Mouse (Mus musculus): Measurements from ENCODE around the gene Ccdc103. TPM values are rescaled to one million over a fixed set of nuclear protein-coding genes. Genes with fewer than 3 reads are reported as not detected.
A peak's percentile ranks its signal among the peaks of the same experiment; 100 is the strongest.

Ccdc103 gene
- polyA plus RNA-seq, 1 experiment from 2014 or later, result 1.00 TPM

DNA sequence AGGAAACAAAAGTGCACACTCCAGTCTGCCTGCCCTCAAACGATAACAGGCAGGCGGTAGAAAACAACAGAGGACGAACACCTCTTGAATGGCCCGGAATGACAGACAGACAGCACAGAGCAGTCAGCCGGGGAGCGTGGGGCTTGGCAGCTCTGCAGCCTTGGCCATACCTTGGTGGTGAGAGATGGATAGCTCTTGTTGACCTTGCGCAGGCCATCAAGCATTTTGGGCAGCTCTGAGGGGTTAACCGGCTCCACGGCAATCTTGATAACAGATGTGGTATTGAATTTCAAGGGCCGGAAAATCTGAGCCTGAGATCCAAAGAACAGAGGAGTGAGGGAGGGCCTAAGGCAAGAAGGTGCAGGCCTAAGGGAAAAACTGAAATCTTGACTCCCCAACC lies 35.1 kb upstream of the Ccdc103 start:
- Histone ChIP-seq H3K4me2 (ENCODE audit: low read depth, low read length) (no peak overlapping the region), H3K9ac (replicated peaks; ENCODE audit: low read length) (no peak overlapping the region), H3K27me3 (ENCODE audit: control insufficient read depth, insufficient read depth, low read length) (no peaks in the 10 kb centered on the region), H3K4me3 (ENCODE audit: low read depth, low read length) (no peak overlapping the region), H3K27ac (replicated peaks; ENCODE audit: low read depth, low read length) (no peak overlapping the region), H3K9me3 (replicated peaks; ENCODE audit: control insufficient read depth, low read length) (no peaks in the 10 kb centered on the region), H3K4me1 (ENCODE audit: control insufficient read depth, insufficient read depth, low read length) (no peaks in the 10 kb centered on the region), H3K36me3 (replicated peaks; ENCODE audit: control insufficient read depth, insufficient read depth, low read depth, low read length) (peaks cover 32% of the 10 kb centered on the region)
- DNase-seq (ENCODE audit: low spot score) (no peak), ATAC-seq (replicated peaks; ENCODE audit: insufficient number of reproducible peaks, low FRiP score, low TSS enrichment, low read depth) (no peak)
- 70% methylated on average over 10 of the region's 10 CpGs for WGBS

DNA sequence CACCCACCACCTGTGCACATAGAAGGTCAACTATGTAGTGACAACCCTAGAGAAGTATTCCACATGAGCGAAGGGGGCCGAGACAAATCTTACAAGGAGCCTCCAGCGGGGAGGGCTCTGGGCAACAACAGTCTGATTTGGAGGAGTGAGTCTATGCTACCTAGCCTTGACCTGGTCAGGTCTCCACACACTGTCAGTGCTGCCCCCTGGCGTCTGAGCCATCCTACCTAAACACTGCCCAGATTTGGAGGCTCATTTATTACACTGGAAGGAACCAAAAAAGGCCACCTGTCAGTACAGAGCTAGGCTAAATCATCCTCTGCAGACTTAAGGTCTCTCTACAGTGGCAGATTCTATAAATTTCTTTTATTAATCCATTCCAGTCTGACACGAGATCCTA lies 29.1 kb upstream of the Ccdc103 start:
- Histone ChIP-seq H3K27ac (replicated peaks; ENCODE audit: low read depth, low read length) (no peak overlapping the region), H3K36me3 (replicated peaks; ENCODE audit: control insufficient read depth, insufficient read depth, low read depth, low read length) (peaks cover 11% of the 10 kb centered on the region), H3K9me3 (replicated peaks; ENCODE audit: control insufficient read depth, low read length) (no peaks in the 10 kb centered on the region), H3K4me2 (ENCODE audit: low read depth, low read length) (no peak overlapping the region), H3K4me1 (ENCODE audit: control insufficient read depth, insufficient read depth, low read length) (no peaks in the 10 kb centered on the region), H3K4me3 (ENCODE audit: low read depth, low read length) (no peak overlapping the region), H3K9ac (replicated peaks; ENCODE audit: low read length) (no peak overlapping the region), H3K27me3 (ENCODE audit: control insufficient read depth, insufficient read depth, low read length) (no peaks in the 10 kb centered on the region)
- DNase-seq (ENCODE audit: low spot score) (peak; percentile 60), ATAC-seq (replicated peaks; ENCODE audit: insufficient number of reproducible peaks, low FRiP score, low TSS enrichment, low read depth) (0 out of 2 replicates have a peak, but pooled peaks have one; percentile 56)
- WGBS, result 70% methylated on average over 5 of the region's 5 CpGs

- Histone ChIP-seq H3K9ac (replicated peaks; ENCODE audit: low read length) (no peak overlapping the region), H3K4me3 (ENCODE audit: low read depth, low read length) (no peak overlapping the region), H3K4me2 (ENCODE audit: low read depth, low read length) (no peak overlapping the region), H3K4me1 (ENCODE audit: control insufficient read depth, insufficient read depth, low read length) (no peaks in the 10 kb centered on the region), H3K9me3 (replicated peaks; ENCODE audit: control insufficient read depth, low read length) (no peaks in the 10 kb centered on the region), H3K27ac (replicated peaks; ENCODE audit: low read depth, low read length) (no peak overlapping the region), H3K27me3 (ENCODE audit: control insufficient read depth, insufficient read depth, low read length) (no peaks in the 10 kb centered on the region), H3K36me3 (replicated peaks; ENCODE audit: control insufficient read depth, insufficient read depth, low read depth, low read length) (peaks cover 3% of the 10 kb centered on the region)
- DNase-seq (ENCODE audit: low spot score) (peak; percentile 31), ATAC-seq (replicated peaks; ENCODE audit: insufficient number of reproducible peaks, low FRiP score, low TSS enrichment, low read depth) (no peak)
These were observed 27.2 kb upstream of the Ccdc103 start for GRCm38 (mm10) chr11:102853760-102854159.

- Histone ChIP-seq H3K4me1 (ENCODE audit: control insufficient read depth, insufficient read depth, low read length) (no peaks in the 10 kb centered on the region), H3K36me3 (replicated peaks; ENCODE audit: control insufficient read depth, insufficient read depth, low read depth, low read length) (peaks cover 3% of the 10 kb centered on the region), H3K9me3 (replicated peaks; ENCODE audit: control insufficient read depth, low read length) (no peaks in the 10 kb centered on the region), H3K27ac (replicated peaks; ENCODE audit: low read depth, low read length) (peak overlapping the region; percentile 1; the same call in 1 of the 2 replicates), H3K27me3 (ENCODE audit: control insufficient read depth, insufficient read depth, low read length) (no peaks in the 10 kb centered on the region), H3K4me3 (ENCODE audit: low read depth, low read length) (no peak overlapping the region), H3K4me2 (ENCODE audit: low read depth, low read length) (no peak overlapping the region), H3K9ac (replicated peaks; ENCODE audit: low read length) (no peak overlapping the region)
- ATAC-seq (replicated peaks; ENCODE audit: insufficient number of reproducible peaks, low FRiP score, low TSS enrichment, low read depth), result no peak
- WGBS, result 43% methylated on average over 6 of the region's 6 CpGs
- peak; percentile 83 for DNase-seq (ENCODE audit: low spot score)
These were observed 25.1 kb upstream of the Ccdc103 start for GRCm38 (mm10) chr11:102855941-102856340.

DNA sequence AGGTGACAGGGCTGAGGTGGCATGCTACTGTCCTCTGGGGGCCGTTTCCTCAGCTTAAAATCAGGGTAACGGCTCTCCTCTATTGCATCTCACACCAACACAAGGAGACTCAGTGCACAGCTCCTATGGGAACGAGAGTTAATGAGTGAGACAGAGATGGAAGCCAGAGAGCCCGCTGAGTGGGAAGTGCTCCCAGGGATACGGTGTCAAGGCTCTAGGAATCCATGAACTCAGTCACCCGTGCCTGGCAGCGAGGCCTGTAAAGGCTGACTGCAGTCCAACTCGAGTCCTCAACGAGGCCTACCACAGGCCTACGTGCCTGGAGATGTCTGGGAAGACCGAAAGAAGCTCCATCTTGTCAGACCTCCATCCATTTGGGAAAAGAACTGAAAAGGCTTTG lies 22.1 kb upstream of the Ccdc103 start:
- Histone ChIP-seq H3K4me1 (ENCODE audit: control insufficient read depth, insufficient read depth, low read length) (no peaks in the 10 kb centered on the region), H3K36me3 (replicated peaks; ENCODE audit: control insufficient read depth, insufficient read depth, low read depth, low read length) (peaks cover 3% of the 10 kb centered on the region), H3K27ac (replicated peaks; ENCODE audit: low read depth, low read length) (no peak overlapping the region), H3K4me2 (ENCODE audit: low read depth, low read length) (no peak overlapping the region), H3K9me3 (replicated peaks; ENCODE audit: control insufficient read depth, low read length) (no peaks in the 10 kb centered on the region), H3K9ac (replicated peaks; ENCODE audit: low read length) (no peak overlapping the region), H3K4me3 (ENCODE audit: low read depth, low read length) (no peak overlapping the region), H3K27me3 (ENCODE audit: control insufficient read depth, insufficient read depth, low read length) (no peaks in the 10 kb centered on the region)
- no peak for ATAC-seq (replicated peaks; ENCODE audit: insufficient number of reproducible peaks, low FRiP score, low TSS enrichment, low read depth)
- 91% methylated on average over 11 of the region's 11 CpGs for WGBS
- DNase-seq (ENCODE audit: low spot score), result no peak

DNA sequence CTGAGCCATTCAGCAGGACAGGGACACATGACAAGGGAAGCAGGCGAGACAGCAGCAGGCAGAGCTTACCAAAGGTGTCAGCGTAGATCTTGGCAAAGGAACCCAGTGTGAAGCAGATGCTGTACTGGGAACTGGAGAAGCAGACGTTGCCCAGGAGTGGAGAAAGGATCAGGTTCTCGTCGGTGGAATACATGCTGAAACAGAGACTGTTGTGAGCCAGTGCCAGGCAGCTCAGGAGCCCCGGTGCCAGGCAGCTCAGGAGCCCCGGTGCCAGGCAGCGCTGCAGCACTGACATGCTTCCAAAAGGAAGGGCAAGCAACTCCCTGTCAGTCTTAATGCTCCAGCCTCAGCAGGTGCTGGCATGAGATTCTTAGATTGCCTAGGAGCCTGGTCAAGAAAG lies 21.1 kb upstream of the Ccdc103 start:
- H3K4me1 ChIP-seq (ENCODE audit: control insufficient read depth, insufficient read depth, low read length), result no peaks in the 10 kb centered on the region
- no peak overlapping the region for H3K4me2 ChIP-seq (ENCODE audit: low read depth, low read length)
- WGBS, result 92% methylated on average over 8 of the region's 8 CpGs
- peaks cover 3% of the 10 kb centered on the region for H3K36me3 ChIP-seq (replicated peaks; ENCODE audit: control insufficient read depth, insufficient read depth, low read depth, low read length)
- no peak for ATAC-seq (replicated peaks; ENCODE audit: insufficient number of reproducible peaks, low FRiP score, low TSS enrichment, low read depth)
- H3K27ac ChIP-seq (replicated peaks; ENCODE audit: low read depth, low read length), result no peak overlapping the region
- no peaks in the 10 kb centered on the region for H3K27me3 ChIP-seq (ENCODE audit: control insufficient read depth, insufficient read depth, low read length)
- no peak overlapping the region for H3K4me3 ChIP-seq (ENCODE audit: low read depth, low read length)
- no peaks in the 10 kb centered on the region for H3K9me3 ChIP-seq (replicated peaks; ENCODE audit: control insufficient read depth, low read length)
- no peak overlapping the region for H3K9ac ChIP-seq (replicated peaks; ENCODE audit: low read length)
- DNase-seq (ENCODE audit: low spot score), result no peak

GRCm38 (mm10) chr11:102864272-102864671 lies 16.7 kb upstream of the Ccdc103 start:
- H3K9me3 ChIP-seq (replicated peaks; ENCODE audit: control insufficient read depth, low read length), result no peaks in the 10 kb centered on the region
- no peak overlapping the region for H3K27ac ChIP-seq (replicated peaks; ENCODE audit: low read depth, low read length)
- H3K4me3 ChIP-seq (ENCODE audit: low read depth, low read length), result no peak overlapping the region
- no peak overlapping the region for H3K9ac ChIP-seq (replicated peaks; ENCODE audit: low read length)
- peak; percentile 92 for DNase-seq (ENCODE audit: low spot score)
- no peaks in the 10 kb centered on the region for H3K27me3 ChIP-seq (ENCODE audit: control insufficient read depth, insufficient read depth, low read length)
- ATAC-seq (replicated peaks; ENCODE audit: insufficient number of reproducible peaks, low FRiP score, low TSS enrichment, low read depth), result no peak
- H3K4me2 ChIP-seq (ENCODE audit: low read depth, low read length), result no peak overlapping the region
- no peaks in the 10 kb centered on the region for H3K4me1 ChIP-seq (ENCODE audit: control insufficient read depth, insufficient read depth, low read length)
- peaks cover 7% of the 10 kb centered on the region for H3K36me3 ChIP-seq (replicated peaks; ENCODE audit: control insufficient read depth, insufficient read depth, low read depth, low read length)
- WGBS, result 52% methylated on average over 4 of the region's 4 CpGs

- no peak for ATAC-seq (replicated peaks; ENCODE audit: insufficient number of reproducible peaks, low FRiP score, low TSS enrichment, low read depth)
- peaks cover 7% of the 10 kb centered on the region for H3K36me3 ChIP-seq (replicated peaks; ENCODE audit: control insufficient read depth, insufficient read depth, low read depth, low read length)
- WGBS, result 88% methylated on average over 7 of the region's 7 CpGs
These were observed 6.1 kb upstream of the Ccdc103 start for GRCm38 (mm10) chr11:102874801-102875334.

More at GRCm38 (mm10) chr11:102874801-102875334, 6.1 kb upstream of the Ccdc103 start:
- no peak for DNase-seq (ENCODE audit: low spot score)
- Histone ChIP-seq H3K4me1 (ENCODE audit: control insufficient read depth, insufficient read depth, low read length) (no peaks in the 10 kb centered on the region), H3K4me3 (ENCODE audit: low read depth, low read length) (no peak overlapping the region), H3K27ac (replicated peaks; ENCODE audit: low read depth, low read length) (no peak overlapping the region), H3K9ac (replicated peaks; ENCODE audit: low read length) (no peak overlapping the region), H3K9me3 (replicated peaks; ENCODE audit: control insufficient read depth, low read length) (no peaks in the 10 kb centered on the region), H3K27me3 (ENCODE audit: control insufficient read depth, insufficient read depth, low read length) (no peaks in the 10 kb centered on the region), H3K4me2 (ENCODE audit: low read depth, low read length) (no peak overlapping the region)

Data from embryonic facial prominence, embryonic 11.5 days (tissue).